Mouse (Mus musculus): Measurements from ENCODE around the gene Ebf1. TPM values are rescaled to one million over a fixed set of nuclear protein-coding genes. Genes with fewer than 3 reads are reported as not detected.

Gene Ebf1
- polyA plus RNA-seq, 1 experiment: 0.38 TPM

GRCm38 (mm10) chr11:44925806-44926525 is 308.8 kb downstream of the Ebf1 start:
- Histone ChIP-seq H3K27me3 (replicated peaks) (peaks cover 2% of the 10 kb centered on the region), H3K36me3 (replicated peaks; ENCODE audit: low read length) (no peaks in the 10 kb centered on the region), H3K4me1 (peaks cover 4% of the 10 kb centered on the region; the same call in 1 of the 2 replicates), H3K9me3 (peaks cover 3% of the 10 kb centered on the region; the same call in 1 of the 2 replicates), H3K4me3 (replicated peaks) (no peak overlapping the region)
- TF ChIP-seq GATA1 (IDR thresholded peaks at IDR 0.05; ENCODE audit: borderline replicate concordance, low read length) (no peak), FLI1 (IDR thresholded peaks at IDR 0.05; ENCODE audit: low read length) (no peak)

DNA sequence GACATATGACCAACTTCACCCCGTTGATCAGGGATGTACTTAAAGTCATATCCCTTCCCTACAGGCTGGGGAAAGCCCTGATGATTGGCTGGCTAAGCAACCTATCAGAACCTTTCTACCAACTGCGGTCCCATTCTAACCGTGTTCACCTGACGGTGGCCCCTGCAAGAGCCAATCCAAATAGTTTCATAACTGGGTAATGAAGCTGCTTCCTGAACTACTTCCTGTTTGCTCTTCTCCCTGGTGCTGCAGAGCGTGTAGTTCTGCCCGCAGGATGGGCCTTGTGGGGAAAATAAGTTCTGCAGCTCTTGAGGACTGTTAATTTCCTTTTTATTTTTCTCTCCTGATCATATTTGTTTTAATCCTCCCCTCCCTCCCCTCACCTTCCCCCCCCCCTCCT is 311.3 kb downstream of the Ebf1 start:
- no peak for TF ChIP-seq FLI1 (IDR thresholded peaks at IDR 0.05; ENCODE audit: low read length)
- TF ChIP-seq GATA1 (IDR thresholded peaks at IDR 0.05; ENCODE audit: borderline replicate concordance, low read length): no peak
- H3K4me3 ChIP-seq (replicated peaks): no peak overlapping the region
- peaks cover 3% of the 10 kb centered on the region; the same call in 1 of the 2 replicates for H3K9me3 ChIP-seq
- H3K27me3 ChIP-seq (replicated peaks): peaks cover 4% of the 10 kb centered on the region
- H3K36me3 ChIP-seq (replicated peaks; ENCODE audit: low read length): no peaks in the 10 kb centered on the region
- 0 out of 2 replicates have a peak, but pooled peaks cover under 1% of the 10 kb centered on the region for H3K4me1 ChIP-seq

GRCm38 (mm10) chr11:44932942-44933483 is 315.9 kb downstream of the Ebf1 start:
- H3K27me3 ChIP-seq (replicated peaks): peaks cover 2% of the 10 kb centered on the region
- H3K9me3 ChIP-seq: no peaks in the 10 kb centered on the region
- H3K4me3 ChIP-seq (replicated peaks): no peak overlapping the region
- H3K36me3 ChIP-seq (replicated peaks; ENCODE audit: low read length): no peaks in the 10 kb centered on the region
- no peak for TF ChIP-seq GATA1 (IDR thresholded peaks at IDR 0.05; ENCODE audit: borderline replicate concordance, low read length)
- no peak for TF ChIP-seq FLI1 (IDR thresholded peaks at IDR 0.05; ENCODE audit: low read length)
- no peaks in the 10 kb centered on the region for H3K4me1 ChIP-seq

GRCm38 (mm10) chr11:44943781-44944180 is 326.7 kb downstream of the Ebf1 start:
- TF ChIP-seq FLI1 (IDR thresholded peaks at IDR 0.05; ENCODE audit: low read length) (no peak), GATA1 (IDR thresholded peaks at IDR 0.05; ENCODE audit: borderline replicate concordance, low read length) (no peak)
- no peaks in the 10 kb centered on the region for H3K9me3 ChIP-seq

DNA sequence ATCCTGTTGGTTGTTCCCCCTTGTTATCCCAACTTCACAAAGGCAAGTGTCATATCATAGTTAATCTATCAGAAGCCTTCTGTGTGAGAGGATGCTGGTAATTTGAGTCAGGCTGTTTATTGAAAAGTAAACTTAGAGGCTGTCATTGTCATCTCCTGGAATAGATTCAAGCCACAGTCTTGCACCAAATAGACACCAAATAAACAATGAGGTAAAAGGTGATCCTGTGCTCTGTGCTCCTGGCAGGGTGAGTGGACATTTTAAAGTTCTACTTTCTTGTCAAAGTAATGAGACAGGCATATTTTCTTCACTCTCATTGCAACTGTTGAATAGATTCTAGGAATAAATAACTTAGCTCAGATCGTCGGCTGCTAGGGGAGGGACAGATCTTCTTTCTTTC is 327.3 kb downstream of the Ebf1 start:
- Histone ChIP-seq H3K4me3 (replicated peaks) (no peak overlapping the region), H3K27me3 (replicated peaks) (no peaks in the 10 kb centered on the region), H3K9me3 (no peaks in the 10 kb centered on the region), H3K36me3 (replicated peaks; ENCODE audit: low read length) (no peaks in the 10 kb centered on the region), H3K4me1 (no peaks in the 10 kb centered on the region)
- TF ChIP-seq FLI1 (IDR thresholded peaks at IDR 0.05; ENCODE audit: low read length) (no peak), GATA1 (IDR thresholded peaks at IDR 0.05; ENCODE audit: borderline replicate concordance, low read length) (no peak)

More at GRCm38 (mm10) chr11:44943781-44944180, 326.7 kb downstream of the Ebf1 start:
- Histone ChIP-seq H3K36me3 (replicated peaks; ENCODE audit: low read length) (no peaks in the 10 kb centered on the region), H3K4me1 (no peaks in the 10 kb centered on the region), H3K27me3 (replicated peaks) (no peaks in the 10 kb centered on the region), H3K4me3 (replicated peaks) (no peak overlapping the region)

DNA sequence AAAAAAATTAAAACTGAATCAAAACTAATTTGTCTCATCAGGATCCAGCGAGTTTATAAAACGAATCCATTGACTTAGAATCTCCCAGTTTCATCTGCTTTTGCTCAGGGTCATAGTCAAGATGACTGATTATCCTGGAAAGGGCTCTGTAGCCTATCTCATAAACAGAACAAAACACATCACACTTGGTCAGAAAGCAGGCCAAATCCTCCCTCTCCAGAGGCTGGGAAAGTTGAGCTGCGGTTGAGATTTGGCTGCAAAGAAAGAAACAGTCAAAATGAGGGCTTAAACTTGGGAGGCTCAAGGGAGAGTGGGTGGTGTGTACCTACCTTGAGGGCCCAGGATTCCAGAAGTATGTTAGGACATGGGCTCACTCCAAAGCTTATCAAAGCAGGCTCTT is 329.5 kb downstream of the Ebf1 start:
- no peaks in the 10 kb centered on the region for H3K27me3 ChIP-seq (replicated peaks)
- H3K9me3 ChIP-seq: no peaks in the 10 kb centered on the region
- no peaks in the 10 kb centered on the region for H3K36me3 ChIP-seq (replicated peaks; ENCODE audit: low read length)
- no peaks in the 10 kb centered on the region for H3K4me1 ChIP-seq
- TF ChIP-seq FLI1 (IDR thresholded peaks at IDR 0.05; ENCODE audit: low read length) (no peak), GATA1 (IDR thresholded peaks at IDR 0.05; ENCODE audit: borderline replicate concordance, low read length) (no peak)
- H3K4me3 ChIP-seq (replicated peaks): no peak overlapping the region

- H3K9me3 ChIP-seq: no peaks in the 10 kb centered on the region
- TF ChIP-seq FLI1 (IDR thresholded peaks at IDR 0.05; ENCODE audit: low read length): no peak
- TF ChIP-seq GATA1 (IDR thresholded peaks at IDR 0.05; ENCODE audit: borderline replicate concordance, low read length): no peak
- H3K4me1 ChIP-seq: no peaks in the 10 kb centered on the region
- H3K27me3 ChIP-seq (replicated peaks): peaks cover 1% of the 10 kb centered on the region
- no peak overlapping the region for H3K4me3 ChIP-seq (replicated peaks)
- H3K36me3 ChIP-seq (replicated peaks; ENCODE audit: low read length): no peaks in the 10 kb centered on the region
Observed at GRCm38 (mm10) chr11:44948541-44948940, 331.4 kb downstream of the Ebf1 start.

DNA sequence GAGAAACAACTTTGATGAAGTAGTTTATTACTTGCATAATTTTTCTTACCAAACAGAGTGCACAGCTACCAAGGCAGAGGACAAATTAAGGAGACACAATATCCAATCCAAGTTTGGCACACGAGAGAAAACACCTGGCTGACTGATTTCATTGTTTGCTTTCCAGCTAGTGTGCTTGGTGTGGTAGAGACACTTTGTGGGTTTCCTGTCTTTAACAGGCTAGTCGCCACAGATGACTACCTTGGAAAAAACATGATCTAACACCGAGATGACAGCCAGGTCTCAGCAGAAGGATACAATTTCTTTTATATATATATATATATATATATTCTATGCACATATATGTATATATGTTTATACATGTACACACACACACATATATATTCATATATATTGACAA is 332.0 kb downstream of the Ebf1 start:
- no peaks in the 10 kb centered on the region for H3K36me3 ChIP-seq (replicated peaks; ENCODE audit: low read length)
- H3K4me3 ChIP-seq (replicated peaks): no peak overlapping the region
- no peak for TF ChIP-seq GATA1 (IDR thresholded peaks at IDR 0.05; ENCODE audit: borderline replicate concordance, low read length)
- TF ChIP-seq FLI1 (IDR thresholded peaks at IDR 0.05; ENCODE audit: low read length): no peak
- H3K4me1 ChIP-seq: no peaks in the 10 kb centered on the region
- H3K27me3 ChIP-seq (replicated peaks): peaks cover 1% of the 10 kb centered on the region
- H3K9me3 ChIP-seq: 0 out of 2 replicates have a peak, but pooled peaks cover 4% of the 10 kb centered on the region

DNA sequence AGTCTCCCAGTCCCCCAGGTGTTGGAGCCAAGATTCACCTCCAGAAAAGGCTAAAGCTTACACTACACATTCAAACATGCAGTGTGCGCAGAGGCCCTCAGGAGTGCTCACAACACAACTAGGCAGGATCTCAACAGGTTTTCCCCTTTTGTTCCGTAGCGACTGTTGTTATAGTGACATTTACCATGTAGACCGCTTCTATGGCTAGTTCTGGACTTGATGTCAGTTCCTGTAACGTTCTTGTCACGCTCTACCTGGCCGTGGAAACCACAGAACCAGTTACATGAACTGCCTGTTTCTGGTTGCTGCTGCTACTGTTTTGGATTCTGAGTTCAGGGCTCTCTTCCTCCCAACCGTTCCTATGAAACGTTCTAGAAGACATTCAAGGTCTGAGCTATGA is 333.2 kb downstream of the Ebf1 start:
- Histone ChIP-seq H3K27me3 (replicated peaks) (peaks cover 4% of the 10 kb centered on the region), H3K36me3 (replicated peaks; ENCODE audit: low read length) (no peaks in the 10 kb centered on the region), H3K9me3 (0 out of 2 replicates have a peak, but pooled peaks cover 4% of the 10 kb centered on the region), H3K4me1 (no peaks in the 10 kb centered on the region), H3K4me3 (replicated peaks) (no peak overlapping the region)
- TF ChIP-seq FLI1 (IDR thresholded peaks at IDR 0.05; ENCODE audit: low read length) (no peak), GATA1 (IDR thresholded peaks at IDR 0.05; ENCODE audit: borderline replicate concordance, low read length) (no peak)

- TF ChIP-seq FLI1 (IDR thresholded peaks at IDR 0.05; ENCODE audit: low read length) (no peak), GATA1 (IDR thresholded peaks at IDR 0.05; ENCODE audit: borderline replicate concordance, low read length) (no peak)
- H3K4me1 ChIP-seq: no peaks in the 10 kb centered on the region
Observed at GRCm38 (mm10) chr11:44951506-44951905, 334.4 kb downstream of the Ebf1 start.

More at GRCm38 (mm10) chr11:44951506-44951905, 334.4 kb downstream of the Ebf1 start:
- H3K4me3 ChIP-seq (replicated peaks): no peak overlapping the region
- 0 out of 2 replicates have a peak, but pooled peaks cover 4% of the 10 kb centered on the region for H3K9me3 ChIP-seq
- peaks cover 4% of the 10 kb centered on the region for H3K27me3 ChIP-seq (replicated peaks)
- H3K36me3 ChIP-seq (replicated peaks; ENCODE audit: low read length): no peaks in the 10 kb centered on the region
